ENCODE assay signal across 39 mouse cellular contexts in the genomic region with DNA sequence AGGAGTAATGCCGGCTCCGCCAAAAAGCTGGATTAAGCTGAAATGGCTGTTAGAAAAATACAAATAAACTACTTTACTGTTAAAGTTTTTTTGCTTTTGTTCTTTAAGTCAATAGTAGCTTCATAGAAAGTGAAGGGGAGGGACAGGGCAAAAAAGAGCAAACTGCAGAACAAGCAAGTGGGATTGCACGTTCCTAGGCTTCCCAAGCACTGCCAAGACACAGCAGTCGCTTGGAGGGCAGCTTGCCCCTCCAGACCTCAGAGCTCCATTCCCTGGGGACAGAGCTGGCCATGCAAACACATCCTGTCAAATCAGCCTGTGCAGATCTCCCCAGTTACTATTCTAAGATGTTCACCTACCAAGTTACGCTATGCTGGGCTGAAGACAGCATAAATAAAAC. TPM values are rescaled to one million over a fixed set of nuclear protein-coding genes. Genes with fewer than 3 reads are reported as not detected.
DNase-seq lines count a peak whose midpoint lies in the region; ATAC-seq and TF ChIP-seq lines count a peak whose summit lies in the region.
"Had no signal": no experiment of that assay in that cellular context is flagged by ENCODE, and none has a peak within 500 bp of the region (broad histone marks: within the 10 kb centered on the region; RNA-seq: fewer than 3 reads in every experiment).

No protein-coding gene starts in this region.

- peak; percentile 12 for DNase-seq in embryo, embryonic 10.5 days (ENCODE audit: low spot score)
- no peak for DNase-seq in embryo, embryonic 9.5 days (ENCODE audit: extremely low spot score)
- peak; percentile 51 for DNase-seq in hindbrain, postnatal 0 days (ENCODE audit: low spot score)
- DNase-seq in hindbrain, embryonic 14.5 days (ENCODE audit: low spot score): no peak
- no peak for DNase-seq in neural tube, embryonic 10.5 days (ENCODE audit: extremely low spot score, low spot score)
- DNase-seq: adrenal gland, postnatal 25 days; cerebellum, adult 9-10 months; gastrocnemius, adult 2 months; gastrocnemius, postnatal 36 days; heart, adult 2 months; heart, postnatal 14 days; kidney, adult 11 months; kidney, postnatal 36 days; liver, embryonic 13.5 days; lung, adult 18-20 months; lung, postnatal 4 days; retina, postnatal 1 day; right cerebral cortex, postnatal 14 days; thymus, adult 18-20 months; thymus, postnatal 25 days had no signal

- peak overlapping the region; percentile 8; the same call in 1 of the 2 replicates for H3K27ac ChIP-seq in hindbrain, postnatal 0 days
- no peak overlapping the region for H3K27ac ChIP-seq in hindbrain, embryonic 14.5 days
- H3K27ac ChIP-seq in neural tube, embryonic 13.5 days (replicated peaks): 0 out of 2 replicates have a peak overlapping the region, but pooled peaks have one; percentile 34
- no peak overlapping the region for H3K27ac ChIP-seq in stomach, embryonic 16.5 days (ENCODE audit: low read length)
- H3K27ac ChIP-seq: gastrocnemius, adult 2 months; heart, adult 2 months; layer of hippocampus, adult 2 months; left cerebral cortex, adult 2 months; limb, embryonic 15.5 days; liver, embryonic 13.5 days; neural tube, embryonic 15.5 days had no signal

- peaks cover 11% of the 10 kb centered on the region for H3K4me1 ChIP-seq in hindbrain, postnatal 0 days (ENCODE audit: insufficient read depth, low read length)
- peaks cover 20% of the 10 kb centered on the region for H3K4me1 ChIP-seq in hindbrain, embryonic 14.5 days (replicated peaks; ENCODE audit: control insufficient read depth, insufficient read depth, low read length)
- H3K4me1 ChIP-seq in neural tube, embryonic 13.5 days (replicated peaks): peaks cover 39% of the 10 kb centered on the region
- peaks cover 13% of the 10 kb centered on the region for H3K4me1 ChIP-seq in stomach, embryonic 16.5 days (ENCODE audit: control insufficient read depth, insufficient read depth, low read length)
- H3K4me1 ChIP-seq: limb, embryonic 15.5 days; liver, embryonic 13.5 days had no signal

- no peak overlapping the region for H3K4me3 ChIP-seq in hindbrain, postnatal 0 days (ENCODE audit: low read length)
- H3K4me3 ChIP-seq in hindbrain, embryonic 14.5 days (replicated peaks; ENCODE audit: low read length): no peak overlapping the region
- no peak overlapping the region for H3K4me3 ChIP-seq in neural tube, embryonic 13.5 days
- H3K4me3 ChIP-seq in stomach, embryonic 16.5 days (replicated peaks; ENCODE audit: low read length): no peak overlapping the region
- H3K4me3 ChIP-seq: erythroblast, embryonic 14.5 days; gastrocnemius, adult 2 months; heart, adult 2 months; heart, embryonic 12.5 days; layer of hippocampus, adult 2 months; left cerebral cortex, adult 2 months; limb, embryonic 15.5 days; liver, embryonic 13.5 days; neural tube, embryonic 15.5 days had no signal

- 40% methylated on average over 5 of the region's 5 CpGs for WGBS in hindbrain, postnatal 0 days
- 55% methylated on average over 5 of the region's 5 CpGs for WGBS in hindbrain, embryonic 14.5 days
- 68% methylated on average over 5 of the region's 5 CpGs for WGBS in neural tube, embryonic 13.5 days
- 40% methylated on average over 5 of the region's 5 CpGs for WGBS in stomach, embryonic 16.5 days

- H3K4me2 ChIP-seq in hindbrain, postnatal 0 days (ENCODE audit: low read depth, low read length): no peak overlapping the region
- no peak overlapping the region for H3K4me2 ChIP-seq in hindbrain, embryonic 14.5 days (replicated peaks)
- H3K4me2 ChIP-seq in neural tube, embryonic 13.5 days: no peak overlapping the region
- peak overlapping the region; percentile 14; the same call in 1 of the 2 replicates for H3K4me2 ChIP-seq in stomach, embryonic 16.5 days (ENCODE audit: low read depth, low read length)
- H3K4me2 ChIP-seq: heart, embryonic 12.5 days; limb, embryonic 15.5 days; liver, embryonic 13.5 days; neural tube, embryonic 15.5 days had no signal

- H3K27me3 ChIP-seq in hindbrain, postnatal 0 days (ENCODE audit: insufficient read depth, low read length): no peaks in the 10 kb centered on the region
- no peaks in the 10 kb centered on the region for H3K27me3 ChIP-seq in hindbrain, embryonic 14.5 days (ENCODE audit: control insufficient read depth, insufficient read depth, low read length)
- H3K27me3 ChIP-seq in neural tube, embryonic 13.5 days: no peaks in the 10 kb centered on the region
- H3K27me3 ChIP-seq in stomach, embryonic 16.5 days (ENCODE audit: control insufficient read depth, insufficient read depth, low read length): no peaks in the 10 kb centered on the region
- H3K27me3 ChIP-seq: heart, embryonic 12.5 days; limb, embryonic 15.5 days; liver, embryonic 13.5 days; neural tube, embryonic 15.5 days had no signal

- no peak overlapping the region for H3K9ac ChIP-seq in hindbrain, postnatal 0 days (replicated peaks; ENCODE audit: low read length)
- no peak overlapping the region for H3K9ac ChIP-seq in hindbrain, embryonic 14.5 days
- H3K9ac ChIP-seq in neural tube, embryonic 13.5 days: no peak overlapping the region
- H3K9ac ChIP-seq in stomach, embryonic 16.5 days (ENCODE audit: low read length): no peak overlapping the region
- H3K9ac ChIP-seq: heart, embryonic 12.5 days; limb, embryonic 15.5 days; liver, embryonic 13.5 days; neural tube, embryonic 15.5 days had no signal

- no peaks in the 10 kb centered on the region for H3K36me3 ChIP-seq in hindbrain, postnatal 0 days (ENCODE audit: insufficient read depth, low read length)
- no peaks in the 10 kb centered on the region for H3K36me3 ChIP-seq in hindbrain, embryonic 14.5 days (replicated peaks; ENCODE audit: control insufficient read depth, insufficient read depth)
- no peaks in the 10 kb centered on the region for H3K36me3 ChIP-seq in neural tube, embryonic 13.5 days
- no peaks in the 10 kb centered on the region for H3K36me3 ChIP-seq in stomach, embryonic 16.5 days (ENCODE audit: control insufficient read depth, insufficient read depth, low read length)
- H3K36me3 ChIP-seq: heart, embryonic 12.5 days; limb, embryonic 15.5 days; liver, embryonic 13.5 days; neural tube, embryonic 15.5 days had no signal

- H3K9me3 ChIP-seq in hindbrain, postnatal 0 days (ENCODE audit: low read length): no peaks in the 10 kb centered on the region
- H3K9me3 ChIP-seq in hindbrain, embryonic 14.5 days (ENCODE audit: control insufficient read depth, low read length): no peaks in the 10 kb centered on the region
- no peaks in the 10 kb centered on the region for H3K9me3 ChIP-seq in neural tube, embryonic 13.5 days
- no peaks in the 10 kb centered on the region for H3K9me3 ChIP-seq in stomach, embryonic 16.5 days (replicated peaks; ENCODE audit: control insufficient read depth, low read length)
- H3K9me3 ChIP-seq: heart, embryonic 12.5 days; limb, embryonic 15.5 days; liver, embryonic 13.5 days; neural tube, embryonic 15.5 days had no signal

- no peak for ATAC-seq in hindbrain, postnatal 0 days
- ATAC-seq in hindbrain, embryonic 14.5 days (ENCODE audit: low FRiP score): no peak
- ATAC-seq in neural tube, embryonic 13.5 days (ENCODE audit: low read depth): no peak
- no peak for ATAC-seq in stomach, embryonic 16.5 days (ENCODE audit: insufficient read depth, low FRiP score)
- ATAC-seq: CD4-positive, CD25-positive, alpha-beta regulatory T cell, adult 4 months; forebrain, embryonic 16.5 days; inflammation-experienced regulatory T-cells, adult 6 months; lung, postnatal 0 days had no signal

- no peak for TF ChIP-seq CTCF in hindbrain, postnatal 0 days (IDR thresholded peaks at IDR 0.05; ENCODE audit: low read depth)

RNA-seq across cellular contexts. Expression of a gene that starts 48.0 kb away (rescaled TPM):
- total RNA-seq in hindbrain, postnatal 0 days (2014; rRNA removed): 0.94 and 3.2 TPM in 2 replicates
- polyA plus RNA-seq in hindbrain, postnatal 0 days (2015; fragmentation: Nextera tagmentation; extraction: Ambion mirVana): 0.39 and 0.59 TPM in 2 replicates
- polyA plus RNA-seq in hindbrain, embryonic 14.5 days (2014; fragmentation: Nextera tagmentation; extraction: Ambion mirVana): 0.36 TPM in 1 of 2 replicates, not detected in the other
- polyA plus RNA-seq in neural tube, embryonic 13.5 days (2015; fragmentation: Nextera tagmentation; extraction: Ambion mirVana): not detected in 2 replicates
- not detected in 2 replicates for polyA plus RNA-seq in stomach, embryonic 16.5 days (2015; fragmentation: Nextera tagmentation; extraction: Ambion mirVana)
- total RNA-seq: adrenal gland, postnatal 25 days; megakaryocyte-erythroid progenitor cell, adult 5-6 weeks had no signal
- polyA plus RNA-seq: CD4-positive, CD25-positive, alpha-beta regulatory T cell, adult 4 months; embryonic facial prominence, embryonic 14.5 days; erythroblast, embryonic 14.5 days; forebrain, embryonic 11.5 days; forebrain, embryonic 16.5 days; heart, adult 2 months; hindbrain, embryonic 11.5 days; inflammation-experienced regulatory T-cells, adult 6 months; kidney, embryonic 14.5 days; liver, embryonic 13.5 days; small intestine, adult 2 months; stomach, embryonic 14.5 days had no signal

RNA-seq across cellular contexts. Expression of a gene that starts 51.1 kb away (rescaled TPM):
- total RNA-seq in hindbrain, postnatal 0 days (2014; rRNA removed): 40.7 and 43.1 TPM in 2 replicates
- polyA plus RNA-seq in hindbrain, postnatal 0 days (2015; fragmentation: Nextera tagmentation; extraction: Ambion mirVana): 21.3 and 23.0 TPM in 2 replicates
- 17.7 and 20.7 TPM in 2 replicates for polyA plus RNA-seq in hindbrain, embryonic 14.5 days (2014; fragmentation: Nextera tagmentation; extraction: Ambion mirVana)
- 10.3 and 11.5 TPM in 2 replicates for polyA plus RNA-seq in neural tube, embryonic 13.5 days (2015; fragmentation: Nextera tagmentation; extraction: Ambion mirVana)
- polyA plus RNA-seq in stomach, embryonic 16.5 days (2015; fragmentation: Nextera tagmentation; extraction: Ambion mirVana): 5.5 and 5.9 TPM in 2 replicates
- total RNA-seq: megakaryocyte-erythroid progenitor cell, adult 5-6 weeks had no signal
- polyA plus RNA-seq: erythroblast, embryonic 14.5 days had no signal

Comparison
In these comparisons a context has a peak if more than half of its experiments do, and no peak if none do; other contexts are left out.
1. DNase-seq: peak in embryo, embryonic 10.5 days (single experiment) and hindbrain, postnatal 0 days (single experiment); none in embryo, embryonic 9.5 days (single experiment), hindbrain, embryonic 14.5 days (single experiment) and neural tube, embryonic 10.5 days (single experiment).
2. H3K27ac ChIP-seq: peak in hindbrain, postnatal 0 days (single experiment) and neural tube, embryonic 13.5 days (single experiment); none in hindbrain, embryonic 14.5 days (single experiment) and stomach, embryonic 16.5 days (single experiment).